Mouse (Mus musculus): ENCODE results near the gene Lrmda. TPM values are rescaled to one million over a fixed set of nuclear protein-coding genes. Genes with fewer than 3 reads are reported as not detected.

Gene Lrmda
- total RNA-seq, 2 experiments from 2014 or later = 2.6 to 2.9 TPM

- TF ChIP-seq CTCF (IDR thresholded peaks at IDR 0.05) = no peak
These were observed 141.9 kb downstream of the Lrmda start for GRCm38 (mm10) chr14:22161416-22161815.

GRCm38 (mm10) chr14:22167285-22167684 is 147.8 kb downstream of the Lrmda start:
- no peak for DNase-seq
- Histone ChIP-seq H3K27ac (no peak overlapping the region), H3K4me3 (no peak overlapping the region)
- intact Hi-C loops (cut with DNase I) = no loop called here
- TF ChIP-seq CTCF (IDR thresholded peaks at IDR 0.05) = no peak

More at GRCm38 (mm10) chr14:22161416-22161815, 141.9 kb downstream of the Lrmda start:
- no peak overlapping the region for H3K4me3 ChIP-seq
- no peak overlapping the region for H3K27ac ChIP-seq
- no peak for DNase-seq
- intact Hi-C loops (cut with DNase I) = no loop called here

GRCm38 (mm10) chr14:22168077-22168794 is 148.7 kb downstream of the Lrmda start:
- intact Hi-C loops (cut with DNase I) = loop anchor here (2.0 kb wide), 1 partner anchor 425 kb away; no protein-coding TSS in a partner anchor
- H3K27ac ChIP-seq = no peak overlapping the region
- no peak for DNase-seq
- no peak for TF ChIP-seq CTCF (IDR thresholded peaks at IDR 0.05)
- no peak overlapping the region for H3K4me3 ChIP-seq

GRCm38 (mm10) chr14:22168795-22169568 is 149.5 kb downstream of the Lrmda start:
- DNase-seq = no peak
- no peak overlapping the region for H3K4me3 ChIP-seq
- TF ChIP-seq CTCF (IDR thresholded peaks at IDR 0.05) = no peak
- intact Hi-C loops (cut with DNase I) = loop anchor here (2.0 kb wide), 1 partner anchor 424 kb away; no protein-coding TSS in a partner anchor
- H3K27ac ChIP-seq = no peak overlapping the region

GRCm38 (mm10) chr14:22174757-22175156 is 155.2 kb downstream of the Lrmda start:
- no peak for TF ChIP-seq CTCF (IDR thresholded peaks at IDR 0.05)
- H3K27ac ChIP-seq = no peak overlapping the region

GRCm38 (mm10) chr14:22179761-22180160 is 160.2 kb downstream of the Lrmda start:
- no peak for DNase-seq
- Histone ChIP-seq H3K27ac (no peak overlapping the region), H3K4me3 (no peak overlapping the region)
- TF ChIP-seq CTCF (IDR thresholded peaks at IDR 0.05) = no peak
- intact Hi-C loops (cut with DNase I) = no loop called here

More at GRCm38 (mm10) chr14:22174757-22175156, 155.2 kb downstream of the Lrmda start:
- no peak overlapping the region for H3K4me3 ChIP-seq
- intact Hi-C loops (cut with DNase I) = no loop called here
- DNase-seq = no peak

- intact Hi-C loops (cut with DNase I) = no loop called here
- no peak for DNase-seq
- Histone ChIP-seq H3K27ac (no peak overlapping the region), H3K4me3 (no peak overlapping the region)
- no peak for TF ChIP-seq CTCF (IDR thresholded peaks at IDR 0.05)
These were observed 162.0 kb downstream of the Lrmda start for GRCm38 (mm10) chr14:22181508-22181907.

- TF ChIP-seq CTCF (IDR thresholded peaks at IDR 0.05) = no peak
- intact Hi-C loops (cut with DNase I) = no loop called here
- H3K4me3 ChIP-seq = no peak overlapping the region
These were observed 163.7 kb downstream of the Lrmda start for GRCm38 (mm10) chr14:22183195-22183594.

GRCm38 (mm10) chr14:22185452-22185851 is 165.9 kb downstream of the Lrmda start:
- H3K27ac ChIP-seq = no peak overlapping the region
- no peak overlapping the region for H3K4me3 ChIP-seq
- DNase-seq = no peak
- intact Hi-C loops (cut with DNase I) = no loop called here
- TF ChIP-seq CTCF (IDR thresholded peaks at IDR 0.05) = no peak

More at GRCm38 (mm10) chr14:22183195-22183594, 163.7 kb downstream of the Lrmda start:
- DNase-seq = no peak
- no peak overlapping the region for H3K27ac ChIP-seq

GRCm38 (mm10) chr14:22190111-22190510 is 170.6 kb downstream of the Lrmda start:
- Histone ChIP-seq H3K4me3 (no peak overlapping the region), H3K27ac (no peak overlapping the region)
- intact Hi-C loops (cut with DNase I) = no loop called here
- no peak for TF ChIP-seq CTCF (IDR thresholded peaks at IDR 0.05)
- no peak for DNase-seq

- intact Hi-C loops (cut with DNase I) = no loop called here
- no peak overlapping the region for H3K4me3 ChIP-seq
- TF ChIP-seq CTCF (IDR thresholded peaks at IDR 0.05) = no peak
- DNase-seq = no peak
- H3K27ac ChIP-seq = no peak overlapping the region
These were observed 172.7 kb downstream of the Lrmda start for GRCm38 (mm10) chr14:22192185-22192584.

GRCm38 (mm10) chr14:22198021-22198420 is 178.5 kb downstream of the Lrmda start:
- no peak for TF ChIP-seq CTCF (IDR thresholded peaks at IDR 0.05)
- Histone ChIP-seq H3K27ac (no peak overlapping the region), H3K4me3 (no peak overlapping the region)
- DNase-seq = no peak
- intact Hi-C loops (cut with DNase I) = no loop called here

All from gastrocnemius, adult 2 months (tissue).